Mouse (Mus musculus) T-helper 1 cell (primary cell): ENCODE data around the gene E130114P18Rik.

Experiments used
- in situ Hi-C: fragments of 300-600 bp; cut with MboI, MseI; formaldehyde crosslinking; loops from one replicate; pipeline ENCODE4 v1.15.1; 2025; ENCODE audit warnings: high pct_unique_total_duplicates

The E130114P18Rik gene

DNA sequence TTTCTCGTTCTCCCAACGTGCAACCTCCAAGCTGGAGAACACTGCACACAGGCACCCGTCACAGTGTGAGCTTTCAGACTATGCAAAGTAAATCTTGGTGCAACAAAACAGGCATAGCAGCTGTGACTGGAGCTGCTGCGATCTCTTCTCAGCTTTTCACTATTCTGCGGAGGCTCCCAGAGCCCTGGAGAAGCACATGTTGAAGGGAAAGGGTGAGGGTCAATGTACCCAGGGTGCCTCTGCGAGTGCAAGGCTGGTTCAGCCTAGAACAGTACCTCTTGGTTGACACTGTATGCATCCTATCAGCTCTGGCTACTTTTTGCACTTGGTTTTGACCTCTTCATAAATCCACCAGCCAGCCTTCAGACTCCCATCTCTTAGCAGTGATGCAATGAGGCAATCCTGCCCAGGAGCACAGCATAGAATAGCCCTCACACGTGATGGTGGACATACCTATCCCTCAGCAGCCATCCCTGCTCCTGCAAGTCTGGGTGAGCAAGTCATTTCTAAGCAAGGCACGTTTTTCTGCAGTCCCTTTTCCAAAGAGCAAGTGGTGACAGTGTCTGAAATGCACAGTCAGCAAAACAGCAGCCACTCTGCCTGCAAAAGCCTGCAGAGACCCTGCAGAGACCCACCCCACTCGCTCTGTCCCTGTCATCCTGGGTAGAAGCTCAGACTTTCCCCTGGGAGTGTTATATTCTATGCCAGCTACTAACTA, 67.7 kb downstream of the E130114P18Rik start:
- in situ Hi-C loops, result loop anchor here (25.0 kb wide), 1 partner anchor 998 kb away; no protein-coding TSS in a partner anchor

DNA sequence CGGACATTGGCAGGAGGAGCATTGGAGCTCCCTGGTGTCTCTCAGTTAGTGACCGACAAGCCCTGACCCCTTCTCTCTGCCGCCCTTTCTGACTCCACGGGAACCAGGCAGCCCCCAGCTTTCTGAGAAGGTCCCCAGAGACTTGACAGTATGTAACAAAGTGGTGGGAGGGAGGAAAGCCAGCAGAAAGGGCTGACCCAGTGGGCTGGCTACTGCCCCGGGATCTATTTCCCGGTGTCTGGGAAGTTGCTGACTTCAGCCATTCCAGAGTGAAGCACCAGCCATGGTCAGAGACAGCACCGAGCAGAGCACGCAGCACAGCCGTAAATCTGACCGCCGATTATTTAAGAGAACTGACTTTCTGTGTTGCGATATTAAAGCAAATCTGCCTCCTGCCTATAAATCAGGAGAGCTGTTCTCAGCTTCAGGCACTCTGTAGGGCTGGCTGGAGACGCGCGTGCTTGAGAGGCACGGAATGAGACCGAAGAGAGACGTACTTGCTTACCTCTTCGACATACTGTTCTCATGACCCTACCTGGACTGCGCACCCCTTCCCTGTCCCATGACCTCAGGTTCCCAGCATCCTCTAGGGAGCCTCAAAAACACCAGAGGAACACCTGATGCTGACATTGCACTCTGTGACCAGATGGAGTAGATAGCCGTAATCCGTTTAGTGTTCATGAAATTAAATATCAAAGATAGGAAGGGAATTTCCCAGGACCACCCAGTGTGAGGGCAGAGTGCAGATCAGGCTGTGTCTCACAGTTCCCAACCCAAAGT, 70.3 kb downstream of the E130114P18Rik start:
- in situ Hi-C loops, result loop anchor here (25.0 kb wide), 1 partner anchor 995 kb away; no protein-coding TSS in a partner anchor

GRCm38 (mm10) chr4:97696684-97697615, 80.9 kb downstream of the E130114P18Rik start:
- in situ Hi-C loops, result no loop called here

- in situ Hi-C loops, result no loop called here
These were observed 82.4 kb downstream of the E130114P18Rik start for GRCm38 (mm10) chr4:97695414-97696040.

- in situ Hi-C loops, result no loop called here
These were observed 83.9 kb downstream of the E130114P18Rik start for GRCm38 (mm10) chr4:97693931-97694330.

DNA sequence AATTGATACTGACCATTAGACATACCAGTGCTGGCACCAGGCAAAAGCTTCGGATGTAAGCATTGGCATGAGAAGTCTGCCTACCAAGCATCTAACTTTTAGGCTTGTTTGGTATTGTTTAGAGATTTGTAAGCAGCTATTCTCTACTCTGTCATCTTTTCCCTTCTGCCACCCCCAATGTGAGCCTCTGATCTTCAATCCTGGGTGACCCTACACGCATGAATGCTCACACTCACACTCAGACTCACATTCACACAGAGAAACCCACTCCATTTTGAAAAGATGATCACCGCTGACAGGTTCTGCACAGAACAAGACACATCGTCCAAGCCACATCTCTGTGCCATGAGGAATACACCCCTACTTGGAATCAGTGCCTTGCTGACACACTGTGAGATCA, 84.8 kb downstream of the E130114P18Rik start:
- in situ Hi-C loops, result no loop called here

GRCm38 (mm10) chr4:97690384-97690766, 87.5 kb downstream of the E130114P18Rik start:
- in situ Hi-C loops, result no loop called here

DNA sequence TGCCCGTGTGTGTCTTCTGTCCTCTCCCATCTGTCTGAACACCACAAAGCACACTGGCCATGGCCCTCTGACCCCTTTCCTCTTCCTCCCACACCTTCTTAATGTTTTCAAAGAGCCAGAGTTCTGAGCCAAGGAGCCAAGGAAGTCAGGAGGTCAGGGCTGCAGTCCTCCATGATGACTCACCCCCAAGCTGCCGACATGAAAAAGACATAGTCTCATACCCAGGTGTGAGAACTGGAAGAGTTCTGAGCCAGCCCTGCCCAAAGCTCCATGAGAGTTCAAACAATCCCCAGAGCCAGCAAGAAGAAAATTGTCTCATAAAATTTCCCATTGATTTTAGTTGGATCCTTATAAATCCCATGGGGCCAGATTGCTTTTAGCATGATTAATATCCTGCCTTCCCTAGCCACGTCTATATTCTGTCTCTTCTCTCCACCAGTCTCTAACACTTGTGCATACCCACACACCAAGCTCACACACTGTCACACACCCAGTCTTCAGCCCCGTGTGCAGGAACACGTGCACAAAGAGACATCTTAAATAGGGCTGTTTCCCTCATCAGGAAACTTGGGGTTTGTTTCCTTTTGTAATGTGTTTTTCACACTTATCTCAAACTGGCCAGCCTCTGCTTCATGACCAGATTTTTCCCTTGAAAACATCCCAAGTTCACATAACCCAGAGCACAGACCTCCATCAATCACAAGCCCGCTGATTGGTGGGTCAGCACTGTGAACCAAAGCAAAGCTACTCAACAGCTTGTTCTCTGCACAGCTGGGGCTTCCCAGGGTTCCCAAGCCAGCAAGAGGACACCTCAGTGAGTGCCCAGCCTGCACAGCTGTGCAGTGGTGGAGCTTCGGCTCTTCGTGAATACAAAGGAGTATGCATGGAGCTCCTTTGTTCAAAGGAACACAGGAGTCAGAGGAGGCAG, 88.2 kb downstream of the E130114P18Rik start:
- in situ Hi-C loops, result no loop called here

- in situ Hi-C loops, result no loop called here
These were observed 91.9 kb downstream of the E130114P18Rik start for GRCm38 (mm10) chr4:97686020-97686419.

- in situ Hi-C loops, result no loop called here
These were observed 101.3 kb downstream of the E130114P18Rik start for GRCm38 (mm10) chr4:97676579-97676937.

- in situ Hi-C loops, result no loop called here
These were observed 101.9 kb downstream of the E130114P18Rik start for GRCm38 (mm10) chr4:97675741-97676578.

- in situ Hi-C loops, result no loop called here
These were observed 103.9 kb downstream of the E130114P18Rik start for GRCm38 (mm10) chr4:97673854-97674510.

- in situ Hi-C loops, result no loop called here
These were observed 105.4 kb downstream of the E130114P18Rik start for GRCm38 (mm10) chr4:97672501-97672900.

DNA sequence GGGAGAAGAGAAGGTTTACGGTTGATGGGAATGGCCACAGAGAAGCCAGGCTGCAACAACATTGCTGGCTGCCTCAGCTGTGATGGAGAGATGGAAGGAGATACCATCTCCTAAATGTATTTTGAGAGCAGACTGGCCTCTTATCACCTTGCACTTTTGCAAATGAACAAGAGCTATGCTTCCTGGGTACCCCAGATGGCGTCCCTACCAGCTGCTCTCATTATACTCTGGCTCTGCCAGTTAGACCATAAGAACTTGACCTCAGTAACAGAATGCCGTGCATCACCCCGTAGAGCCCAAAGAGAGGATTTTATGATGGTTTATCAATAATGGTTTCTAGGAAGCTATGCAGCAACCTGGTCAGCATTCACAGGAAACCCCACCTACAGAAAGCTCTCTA, 106.0 kb downstream of the E130114P18Rik start:
- in situ Hi-C loops, result no loop called here

DNA sequence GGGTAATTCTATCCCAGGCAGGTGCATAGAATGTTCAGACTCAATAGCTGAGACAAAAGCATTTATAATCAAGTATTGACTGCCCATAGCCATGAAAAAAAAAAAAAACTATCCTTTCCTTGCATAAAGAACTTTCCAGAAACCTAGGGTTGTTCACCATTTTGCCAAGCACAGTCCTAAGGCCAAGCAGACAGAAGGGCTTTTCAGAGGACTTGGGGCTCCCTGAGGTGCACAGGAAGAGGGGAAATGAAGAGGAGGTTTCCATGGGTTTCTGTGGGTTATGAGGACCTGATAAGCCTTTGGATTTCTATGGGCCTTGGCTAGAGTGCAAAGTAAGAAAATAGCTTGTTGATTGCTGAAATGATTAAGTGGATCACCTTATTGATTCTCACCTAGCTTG, 107.5 kb downstream of the E130114P18Rik start:
- in situ Hi-C loops, result no loop called here

DNA sequence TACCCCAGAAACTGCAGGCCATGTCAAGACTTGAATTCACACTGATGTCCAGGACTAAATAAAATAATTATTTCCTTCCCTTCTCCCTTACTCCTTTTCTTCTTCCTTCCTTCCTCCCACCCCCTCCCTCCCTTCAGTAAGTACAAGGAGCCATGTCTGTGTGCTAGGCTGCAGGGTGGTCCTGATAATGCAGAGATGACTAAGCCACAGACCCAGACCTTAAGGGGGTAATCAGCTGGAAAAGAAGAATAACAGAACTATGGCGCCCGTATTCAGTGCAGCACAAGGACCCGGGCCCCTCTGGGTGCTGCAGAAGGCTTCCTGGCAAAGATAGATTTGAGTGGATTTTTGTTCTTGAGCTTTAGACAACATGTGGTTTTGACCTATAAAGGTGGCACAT, 108.1 kb downstream of the E130114P18Rik start:
- in situ Hi-C loops, result no loop called here

GRCm38 (mm10) chr4:97665428-97665755, 112.5 kb downstream of the E130114P18Rik start:
- in situ Hi-C loops, result no loop called here

DNA sequence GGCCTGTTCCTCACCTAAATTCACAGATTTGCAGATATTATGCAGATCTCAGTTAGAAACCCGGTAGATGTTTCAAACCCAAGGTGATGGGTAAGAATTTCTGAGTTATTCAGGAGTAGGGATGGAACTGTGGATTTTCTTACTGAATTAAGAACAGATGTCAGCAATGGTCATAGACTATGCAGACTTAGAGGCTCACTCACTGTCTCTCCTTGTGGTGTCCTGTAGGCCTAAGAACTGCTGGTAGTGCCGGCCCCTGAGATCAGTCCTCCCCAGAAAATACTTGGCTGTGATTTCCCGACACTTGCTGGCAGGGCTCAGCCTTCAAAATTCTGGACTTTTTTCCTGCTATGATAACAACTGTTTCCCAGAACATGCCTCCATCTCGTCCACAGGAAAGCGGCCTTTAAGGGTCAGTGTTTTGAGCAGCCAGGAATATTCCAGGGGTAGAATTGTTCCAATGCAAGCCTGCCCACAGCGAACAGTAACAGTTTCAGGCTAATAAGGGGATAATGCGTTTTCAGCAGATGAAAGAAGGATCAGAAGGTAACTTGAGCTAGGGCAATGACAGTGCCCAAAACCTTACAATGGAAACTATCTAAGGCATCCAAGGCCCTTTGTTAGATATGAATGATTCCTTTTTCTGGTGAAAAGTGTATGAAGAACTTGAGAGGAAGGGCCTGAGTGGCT, 113.0 kb downstream of the E130114P18Rik start:
- in situ Hi-C loops, result no loop called here
